Mouse (Mus musculus) kidney, adult 11 months (tissue): Measurements from ENCODE around the gene Zfp688.
"Not testable (repeated sequence)": the region's sequence is repeated elsewhere in the genome, so short reads cannot be mapped to it uniquely, and the experiment has no call there.

Experiments
- DNase-seq: peaks from one replicate; pipeline ENCODE4 v3.0.0; 2022

Zfp688 gene

GRCm38 (mm10) chr7:127406002-127406987, 15.6 kb downstream of the Zfp688 start, which contains the start of gene Zfp764:
Gene Zfp764 (minus strand): TSS chr7:127406822.
- peak; percentile 88 for DNase-seq

GRCm38 (mm10) chr7:127404101-127404500, 17.8 kb downstream of the Zfp688 start:
- DNase-seq: not testable (repeated sequence)

GRCm38 (mm10) chr7:127402980-127403379, 18.9 kb downstream of the Zfp688 start:
- DNase-seq: no peak

GRCm38 (mm10) chr7:127400355-127400754, 21.5 kb downstream of the Zfp688 start:
- DNase-seq: no peak

GRCm38 (mm10) chr7:127393944-127394333, 27.9 kb downstream of the Zfp688 start:
- DNase-seq: no peak

- DNase-seq: peak; percentile 99
Measured at GRCm38 (mm10) chr7:127393157-127393943, 28.5 kb downstream of the Zfp688 start, which contains the start of gene E430018J23Rik. Gene E430018J23Rik (minus strand): TSS chr7:127393629.

- no peak for DNase-seq
Measured at GRCm38 (mm10) chr7:127392251-127392824, 29.5 kb downstream of the Zfp688 start.

GRCm38 (mm10) chr7:127391538-127391937, 30.3 kb downstream of the Zfp688 start:
- DNase-seq: no peak

GRCm38 (mm10) chr7:127390306-127390705, 31.6 kb downstream of the Zfp688 start:
- no peak for DNase-seq

GRCm38 (mm10) chr7:127388201-127388600, 33.7 kb downstream of the Zfp688 start:
- DNase-seq: not testable (repeated sequence)

GRCm38 (mm10) chr7:127386641-127387392, 35.1 kb downstream of the Zfp688 start, which contains the start of gene 9130019O22Rik:
Gene 9130019O22Rik (minus strand): TSS chr7:127387166.
- peak; percentile 91 for DNase-seq

GRCm38 (mm10) chr7:127385560-127385959, 36.3 kb downstream of the Zfp688 start:
- not testable (repeated sequence) for DNase-seq

GRCm38 (mm10) chr7:127378310-127378921, 43.5 kb downstream of the Zfp688 start:
- DNase-seq: no peak

- DNase-seq: peak; percentile 96
Measured at GRCm38 (mm10) chr7:127375271-127376245, 46.3 kb downstream of the Zfp688 start, which contains the start of gene Zfp747. Gene Zfp747 (minus strand): TSS chr7:127376050.

GRCm38 (mm10) chr7:127371870-127372269, 50.0 kb downstream of the Zfp688 start:
- not testable (repeated sequence) for DNase-seq

- no peak for DNase-seq
Measured at GRCm38 (mm10) chr7:127371213-127371612, 50.7 kb downstream of the Zfp688 start.
